Mouse (Mus musculus) spleen, postnatal 10 days (tissue): ENCODE results near the gene Prkcq.

ENCODE experiments used
- DNase-seq, 2 experiments: peaks; one replicate each; pipeline ENCODE4 v3.0.0; 2021 to 2022; ENCODE audit warnings: low spot score in 2 of 2

Gene Prkcq

GRCm38 (mm10) chr2:11186586-11186985, 14.7 kb downstream of the Prkcq start:
- DNase-seq, result no peak

- peak in 1 of 2 experiments; percentile 52 for DNase-seq
Observed at GRCm38 (mm10) chr2:11187166-11187565, 15.3 kb downstream of the Prkcq start.

- DNase-seq, result no peak
Observed at GRCm38 (mm10) chr2:11188279-11188678, 16.4 kb downstream of the Prkcq start.

- DNase-seq, result no peak
Observed at GRCm38 (mm10) chr2:11189150-11189767, 17.4 kb downstream of the Prkcq start.

- DNase-seq, result no peak
Observed at GRCm38 (mm10) chr2:11192281-11193098, 20.6 kb downstream of the Prkcq start.

GRCm38 (mm10) chr2:11193099-11193618, 21.3 kb downstream of the Prkcq start:
- DNase-seq, result no peak

GRCm38 (mm10) chr2:11194732-11195340, 22.9 kb downstream of the Prkcq start:
- DNase-seq, result no peak

- DNase-seq, result no peak
Observed at GRCm38 (mm10) chr2:11196071-11196470, 24.2 kb downstream of the Prkcq start.

- no peak for DNase-seq
Observed at GRCm38 (mm10) chr2:11196952-11197559, 25.1 kb downstream of the Prkcq start.

GRCm38 (mm10) chr2:11199624-11200023, 27.7 kb downstream of the Prkcq start:
- DNase-seq, result no peak

- no peak for DNase-seq
Observed at GRCm38 (mm10) chr2:11202841-11203240, 30.9 kb downstream of the Prkcq start.

- DNase-seq, result no peak
Observed at GRCm38 (mm10) chr2:11203261-11203660, 31.4 kb downstream of the Prkcq start.

GRCm38 (mm10) chr2:11204232-11204631, 32.3 kb downstream of the Prkcq start:
- no peak for DNase-seq

GRCm38 (mm10) chr2:11204961-11205360, 33.1 kb downstream of the Prkcq start:
- no peak for DNase-seq

GRCm38 (mm10) chr2:11205720-11206119, 33.8 kb downstream of the Prkcq start:
- DNase-seq, result no peak

GRCm38 (mm10) chr2:11208263-11208662, 36.4 kb downstream of the Prkcq start:
- DNase-seq, result no peak

- DNase-seq, result no peak
Observed at GRCm38 (mm10) chr2:11209335-11209734, 37.4 kb downstream of the Prkcq start.

- no peak for DNase-seq
Observed at GRCm38 (mm10) chr2:11210241-11210916, 38.5 kb downstream of the Prkcq start.

- no peak for DNase-seq
Observed at GRCm38 (mm10) chr2:11211961-11212562, 40.2 kb downstream of the Prkcq start.

- DNase-seq, result no peak
Observed at GRCm38 (mm10) chr2:11216421-11216820, 44.5 kb downstream of the Prkcq start.

- DNase-seq, result no peak
Observed at GRCm38 (mm10) chr2:11216847-11217246, 44.9 kb downstream of the Prkcq start.
